Mouse (Mus musculus): ENCODE data around the gene Sec61a1.

The Sec61a1 gene

GRCm38 (mm10) chr6:88518404-88519263 lies at the start of gene Sec61a1:
Sec61a1 (minus strand) TSS chr6:88518905.
- DNase-seq (ENCODE audit: low read depth, low spot score), result peak; percentile 86

- no peak for DNase-seq (ENCODE audit: low read depth, low spot score)
Observed at GRCm38 (mm10) chr6:88566676-88567075, 48.0 kb upstream of the Sec61a1 start.

GRCm38 (mm10) chr6:88565033-88565432 lies 46.3 kb upstream of the Sec61a1 start:
- no peak for DNase-seq (ENCODE audit: low read depth, low spot score)

- DNase-seq (ENCODE audit: low read depth, low spot score), result no peak
Observed at GRCm38 (mm10) chr6:88560156-88560555, 41.5 kb upstream of the Sec61a1 start.

GRCm38 (mm10) chr6:88559688-88560087 lies 41.0 kb upstream of the Sec61a1 start:
- DNase-seq (ENCODE audit: low read depth, low spot score), result no peak

GRCm38 (mm10) chr6:88558076-88558475 lies 39.4 kb upstream of the Sec61a1 start:
- no peak for DNase-seq (ENCODE audit: low read depth, low spot score)

GRCm38 (mm10) chr6:88557548-88557947 lies 38.8 kb upstream of the Sec61a1 start:
- DNase-seq (ENCODE audit: low read depth, low spot score), result no peak

GRCm38 (mm10) chr6:88549916-88550315 lies 31.2 kb upstream of the Sec61a1 start:
- no peak for DNase-seq (ENCODE audit: low read depth, low spot score)

- DNase-seq (ENCODE audit: low read depth, low spot score), result peak; percentile 60
Observed at GRCm38 (mm10) chr6:88549137-88549814, 30.6 kb upstream of the Sec61a1 start.

- DNase-seq (ENCODE audit: low read depth, low spot score), result no peak
Observed at GRCm38 (mm10) chr6:88548405-88549049, 29.8 kb upstream of the Sec61a1 start.

- no peak for DNase-seq (ENCODE audit: low read depth, low spot score)
Observed at GRCm38 (mm10) chr6:88545397-88545790, 26.7 kb upstream of the Sec61a1 start.

- no peak for DNase-seq (ENCODE audit: low read depth, low spot score)
Observed at GRCm38 (mm10) chr6:88544644-88545396, 26.1 kb upstream of the Sec61a1 start.

- no peak for DNase-seq (ENCODE audit: low read depth, low spot score)
Observed at GRCm38 (mm10) chr6:88544241-88544640, 25.5 kb upstream of the Sec61a1 start.

GRCm38 (mm10) chr6:88540093-88540755 lies 21.5 kb upstream of the Sec61a1 start:
- DNase-seq (ENCODE audit: low read depth, low spot score), result no peak

- DNase-seq (ENCODE audit: low read depth, low spot score), result no peak
Observed at GRCm38 (mm10) chr6:88530306-88530705, 11.6 kb upstream of the Sec61a1 start.

- no peak for DNase-seq (ENCODE audit: low read depth, low spot score)
Observed at GRCm38 (mm10) chr6:88524056-88524455, 5.4 kb upstream of the Sec61a1 start.

GRCm38 (mm10) chr6:88523451-88523850 lies 4.7 kb upstream of the Sec61a1 start:
- no peak for DNase-seq (ENCODE audit: low read depth, low spot score)

GRCm38 (mm10) chr6:88523043-88523442 lies 4.3 kb upstream of the Sec61a1 start:
- DNase-seq (ENCODE audit: low read depth, low spot score), result no peak

- DNase-seq (ENCODE audit: low read depth, low spot score), result no peak
Observed at GRCm38 (mm10) chr6:88522606-88523005, 3.9 kb upstream of the Sec61a1 start.

- no peak for DNase-seq (ENCODE audit: low read depth, low spot score)
Observed at GRCm38 (mm10) chr6:88521821-88522220, 3.1 kb upstream of the Sec61a1 start.

Measured in c-Kit-negative CD71-positive TER-119-positive erythroid progenitor cells, embryonic 14.5 days (primary cell).